Mouse (Mus musculus) heart, postnatal 25 days (tissue): ENCODE results near the gene Spn. TPM values are rescaled to one million over a fixed set of nuclear protein-coding genes. Genes with fewer than 3 reads are reported as not detected.

Source experiments
- DNase-seq: peaks from one replicate; pipeline ENCODE4 v3.0.0; 2022; ENCODE audit warnings: low spot score
- intact Hi-C: fragments of 180-260 bp; cut with DNase I; formaldehyde crosslinking; loops from one replicate; pipeline ENCODE4 v1.15.1; 2025
- total RNA-seq, 2 experiments: library from RNA; stranded (reverse); gene quantifications; 2 replicates each; pipeline ENCODE4 v1.2.3; 2021

Spn gene
- total RNA-seq, 2 experiments from 2014 or later = 0.36 to 0.56 TPM

GRCm38 (mm10) chr7:127112251-127112841 is 25.3 kb downstream of the Spn start:
- no peak for DNase-seq
- intact Hi-C loops = no loop called here

- DNase-seq = no peak
- intact Hi-C loops = no loop called here
These were observed 26.2 kb downstream of the Spn start for GRCm38 (mm10) chr7:127111461-127111860.

GRCm38 (mm10) chr7:127110239-127111007 is 27.2 kb downstream of the Spn start:
- intact Hi-C loops = loop anchor here (1.0 kb wide), 1 partner anchor 278 kb away; no protein-coding TSS in a partner anchor
- peak; percentile 37 for DNase-seq

- DNase-seq = no peak
- intact Hi-C loops = loop anchor here (1.0 to 10.0 kb wide), 3 partner anchors 157 to 351 kb away; partner anchors contain the start of genes Asphd1 and Mapk3
These were observed 32.1 kb downstream of the Spn start for GRCm38 (mm10) chr7:127105551-127105950.

GRCm38 (mm10) chr7:127104560-127105332 is 32.9 kb downstream of the Spn start:
- intact Hi-C loops = loop anchor here (1.0 to 10.0 kb wide), 6 partner anchors 97 to 350 kb away; partner anchors contain the start of genes Asphd1 and Mapk3
- DNase-seq = peak; percentile 54

GRCm38 (mm10) chr7:127103960-127104359 is 33.7 kb downstream of the Spn start:
- intact Hi-C loops = loop anchor here (1.0 to 10.0 kb wide), 5 partner anchors 97 to 349 kb away; partner anchors contain the start of genes Asphd1 and Mapk3
- DNase-seq = no peak

- intact Hi-C loops = loop anchor here (5.0 to 10.0 kb wide), 3 partner anchors 95 to 347 kb away; partner anchors contain the start of gene Mapk3
- no peak for DNase-seq
These were observed 35.5 kb downstream of the Spn start for GRCm38 (mm10) chr7:127102148-127102547.

GRCm38 (mm10) chr7:127101451-127102016 is 36.1 kb downstream of the Spn start:
- no peak for DNase-seq
- intact Hi-C loops = loop anchor here (5.0 to 10.0 kb wide), 3 partner anchors 94 to 347 kb away; partner anchors contain the start of gene Mapk3

- no peak for DNase-seq
- intact Hi-C loops = no loop called here
These were observed 38.1 kb downstream of the Spn start for GRCm38 (mm10) chr7:127099528-127099927.

- no peak for DNase-seq
- intact Hi-C loops = no loop called here
These were observed 38.7 kb downstream of the Spn start for GRCm38 (mm10) chr7:127098950-127099349.

- DNase-seq = no peak
- intact Hi-C loops = no loop called here
These were observed 39.1 kb downstream of the Spn start for GRCm38 (mm10) chr7:127098521-127098920.

- no peak for DNase-seq
- intact Hi-C loops = no loop called here
These were observed 41.2 kb downstream of the Spn start for GRCm38 (mm10) chr7:127096456-127096855.

GRCm38 (mm10) chr7:127093914-127094313 is 43.7 kb downstream of the Spn start:
- DNase-seq = no peak
- intact Hi-C loops = no loop called here

GRCm38 (mm10) chr7:127091114-127091896 is 46.3 kb downstream of the Spn start, which contains the start of gene AI467606:
Gene AI467606, plus strand, starts transcription at chr7:127091359.
- intact Hi-C loops = no loop called here
- DNase-seq = peak; percentile 60

GRCm38 (mm10) chr7:127090154-127091113 is 47.2 kb downstream of the Spn start:
- DNase-seq = no peak
- intact Hi-C loops = no loop called here

- intact Hi-C loops = no loop called here
- no peak for DNase-seq
These were observed 48.5 kb downstream of the Spn start for GRCm38 (mm10) chr7:127088901-127089845.

GRCm38 (mm10) chr7:127088083-127088482 is 49.5 kb downstream of the Spn start:
- intact Hi-C loops = no loop called here
- DNase-seq = no peak
